Mouse (Mus musculus) stomach, postnatal 0 days (tissue): ENCODE results near the gene Cnot6l. TPM values are rescaled to one million over a fixed set of nuclear protein-coding genes. Genes with fewer than 3 reads are reported as not detected.
A peak's percentile ranks its signal among the peaks of the same experiment; 100 is the strongest.

Source experiments
- ATAC-seq: fragments of 200-750 bp; cut with Nextera tagmentation; 2 replicates; pipeline ENCODE4 v1.8.0; 2017; ENCODE audit not compliant: low FRiP score, low TSS enrichment
- DNase-seq: peaks from one replicate; pipeline ENCODE4 v3.0.0-alpha.2; 2016; ENCODE audit warnings: low spot score
- H3K27ac ChIP-seq: fragments of 300-500 bp; sonication (generic); replicated peaks from 2 replicates; pipeline ENCODE4 v1.5.1; 2014; ENCODE audit warnings: mild to moderate bottlenecking, control low read depth
- H3K27me3 ChIP-seq: fragments of 300-500 bp; sonication (generic); 2 replicates; pipeline ENCODE4 v1.6.1; 2014; ENCODE audit warnings: low read length; ENCODE audit not compliant: control insufficient read depth, insufficient read depth
- H3K36me3 ChIP-seq: fragments of 300-500 bp; sonication (generic); 2 replicates; pipeline ENCODE4 v1.6.1; 2014; ENCODE audit warnings: low read length, mixed read lengths; ENCODE audit not compliant: control insufficient read depth, insufficient read depth
- H3K4me1 ChIP-seq: fragments of 300-500 bp; sonication (generic); replicated peaks from 2 replicates; pipeline ENCODE4 v1.6.1; 2014; ENCODE audit warnings: antibody characterized with exemption; ENCODE audit not compliant: control insufficient read depth, insufficient read depth
- H3K4me2 ChIP-seq: fragments of 300-500 bp; sonication (generic); replicated peaks from 2 replicates; pipeline ENCODE4 v1.6.1; 2014; ENCODE audit warnings: low read depth, mild to moderate bottlenecking, control low read depth, moderate library complexity
- H3K4me3 ChIP-seq: fragments of 300-500 bp; sonication (generic); 2 replicates; pipeline ENCODE4 v1.5.1; 2014; ENCODE audit warnings: low read depth, low read length, control low read depth
- H3K9ac ChIP-seq: fragments of 300-500 bp; sonication (generic); 2 replicates; pipeline ENCODE4 v1.6.1; 2014; ENCODE audit warnings: mild to moderate bottlenecking, low read length, control low read depth, mixed read lengths
- H3K9me3 ChIP-seq: fragments of 300-500 bp; sonication (generic); 2 replicates; pipeline ENCODE4 v1.6.1; 2016; ENCODE audit warnings: low read length; ENCODE audit not compliant: control insufficient read depth
- CTCF ChIP-seq: IDR thresholded peaks from 2 replicates; pipeline ENCODE4 v1.5.1; 2016; ENCODE audit warnings: antibody characterized with exemption, low read depth, mild to moderate bottlenecking, moderate library complexity
- EP300 ChIP-seq: optimal IDR thresholded peaks from 2 replicates; pipeline ENCODE3; 2016; ENCODE audit warnings: antibody characterized with exemption
- WGBS: fragments of 180-500 bp; shearing (Covaris S2); extraction: QIAGEN DNeasy Blood & Tissue Kit; methylation state at CpG from one replicate; pipeline ENCODE4 v1.1.7; 2014; 5-methylcytosine and 5-hydroxymethylcytosine counted together
- polyA plus RNA-seq: library from polyadenylated mRNA; unstranded; fragments of >200 nt; fragmentation: Nextera tagmentation; extraction: Ambion mirVana; gene quantifications from 2 replicates; pipeline ENCODE4 v1.2.1, GENCODE M21; 2015

Cnot6l gene
- polyA plus RNA-seq, 1 experiment from 2014 or later, result 22.9 TPM

DNA sequence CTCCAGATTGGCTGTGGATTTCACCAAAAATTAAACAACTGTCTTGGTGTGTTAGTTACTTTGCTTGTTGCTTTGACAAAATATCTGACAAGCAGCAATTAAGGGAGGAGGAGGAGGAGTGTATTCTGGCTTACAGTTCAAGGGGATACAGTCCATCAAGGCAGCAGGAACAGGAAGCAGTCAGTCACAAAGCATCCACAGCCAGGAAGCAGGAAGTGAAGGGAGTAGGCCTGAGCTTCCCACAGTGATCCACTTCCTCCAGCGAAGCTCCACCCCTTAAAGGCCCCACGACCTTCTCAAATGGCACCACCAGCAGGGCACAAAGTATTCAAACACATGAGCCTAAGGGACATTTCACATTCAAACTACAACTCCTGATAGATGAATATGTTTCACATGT, 2.8 kb upstream of the Cnot6l start:
- H3K4me3 ChIP-seq, result no peak overlapping the region
- 90% methylated on average over 2 of the region's 2 CpGs for WGBS
- H3K4me2 ChIP-seq, result no peak overlapping the region
- TF ChIP-seq EP300 (no peak), CTCF (no peak)
- H3K9me3 ChIP-seq, result 0 out of 2 replicates have a peak, but pooled peaks cover 4% of the 10 kb centered on the region
- H3K27me3 ChIP-seq, result no peaks in the 10 kb centered on the region
- no peaks in the 10 kb centered on the region for H3K36me3 ChIP-seq
- DNase-seq (no peak), ATAC-seq (no peak)
- H3K9ac ChIP-seq, result no peak overlapping the region
- H3K27ac ChIP-seq, result no peak overlapping the region
- H3K4me1 ChIP-seq, result no peaks in the 10 kb centered on the region

DNA sequence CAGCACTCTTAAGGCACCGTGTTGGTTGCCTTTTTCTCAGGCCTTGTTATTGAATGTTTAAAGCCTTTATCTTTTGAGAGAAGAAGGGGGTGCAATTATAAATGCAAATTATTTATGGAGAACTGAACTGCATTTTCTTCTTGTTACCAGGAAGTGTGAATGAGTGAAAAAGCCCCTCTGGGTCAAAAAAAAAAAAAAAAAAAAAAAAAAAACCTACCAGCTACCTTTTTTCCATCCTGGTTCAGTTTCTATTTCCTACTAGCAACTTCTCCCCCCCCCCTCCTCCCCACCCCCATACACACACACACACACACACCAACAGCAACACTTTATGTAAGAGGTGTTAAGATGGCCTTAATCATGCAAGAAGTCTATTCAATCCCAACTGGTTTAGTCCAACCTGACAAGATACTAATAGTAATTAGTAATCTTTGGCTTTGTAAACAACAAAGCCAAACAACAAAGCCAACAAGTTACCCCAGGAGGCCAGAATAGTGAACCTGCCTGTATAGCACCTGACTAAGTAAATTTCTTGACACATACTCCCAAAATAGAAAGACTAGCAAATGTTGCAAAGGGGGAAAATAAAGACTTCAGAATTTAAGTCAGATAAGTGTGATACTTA, 463 bp downstream of the Cnot6l start:
- no peak for ATAC-seq
- 0% methylated on average over 1 of the region's 1 CpGs for WGBS

DNA sequence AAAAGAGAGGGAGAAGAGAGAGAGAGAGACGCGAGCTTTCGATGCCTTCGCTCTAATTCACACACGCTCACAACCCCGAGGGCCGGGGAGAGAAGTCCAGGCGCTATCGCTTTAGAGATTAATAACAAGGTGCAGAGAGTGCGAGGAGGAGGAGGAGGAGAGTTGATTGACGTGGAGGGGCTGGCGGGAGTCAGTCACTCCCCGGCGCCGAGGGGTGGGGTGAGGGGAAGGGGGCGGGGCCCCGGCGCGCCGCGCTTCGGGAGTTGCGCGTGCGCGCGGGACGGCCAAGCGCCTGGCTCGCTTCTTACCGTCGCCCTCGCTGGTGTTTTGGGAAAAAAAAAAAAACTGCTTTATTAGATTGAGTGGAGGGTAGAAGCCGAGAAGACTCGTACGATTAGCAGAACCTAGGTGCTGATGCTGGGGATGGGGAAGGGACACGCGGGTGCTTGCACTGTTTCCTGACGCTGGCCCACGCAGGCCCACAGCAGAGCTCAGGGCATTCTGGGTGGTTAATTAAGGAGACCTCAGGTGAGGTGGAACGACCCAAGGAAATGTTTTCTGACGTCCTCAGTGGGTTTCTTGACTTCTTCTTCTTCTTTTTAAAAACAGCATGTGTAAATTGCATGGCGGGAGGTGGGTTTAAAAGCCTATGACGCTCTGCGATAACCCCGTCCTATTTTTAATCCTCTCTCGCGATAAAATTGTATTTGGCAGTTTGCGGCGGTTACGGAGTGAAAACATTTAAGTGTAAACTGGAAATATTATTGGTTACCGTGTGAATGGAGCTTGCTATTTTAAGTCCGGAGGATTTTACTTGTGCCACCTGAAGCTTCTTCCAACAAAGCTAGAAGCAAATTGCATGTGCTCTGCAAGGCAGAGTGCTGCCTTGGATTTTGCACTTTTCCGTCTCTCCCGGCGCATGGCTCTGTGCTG, 1.3 kb downstream of the Cnot6l start:
- Histone ChIP-seq H3K27ac (peak overlapping the region; percentile 100), H3K27me3 (no peaks in the 10 kb centered on the region), H3K9ac (peak overlapping the region; percentile 98), H3K9me3 (0 out of 2 replicates have a peak, but pooled peaks cover 4% of the 10 kb centered on the region), H3K4me1 (no peaks in the 10 kb centered on the region), H3K36me3 (no peaks in the 10 kb centered on the region), H3K4me3 (peak overlapping the region; percentile 95), H3K4me2 (peak overlapping the region; percentile 81)
- WGBS, result under 1% methylated on average over 56 of the region's 56 CpGs
- peak; percentile 51 for TF ChIP-seq EP300
- TF ChIP-seq CTCF, result no peak
- ATAC-seq (peak; percentile 94), DNase-seq (peak; percentile 93)

More for the DNA sequence above, 463 bp downstream of the Cnot6l start:
- no peaks in the 10 kb centered on the region for H3K36me3 ChIP-seq
- no peak for TF ChIP-seq EP300
- no peak for TF ChIP-seq CTCF
- H3K27me3 ChIP-seq, result no peaks in the 10 kb centered on the region
- 0 out of 2 replicates have a peak, but pooled peaks cover 4% of the 10 kb centered on the region for H3K9me3 ChIP-seq
- peak overlapping the region; percentile 100 for H3K27ac ChIP-seq
- peak overlapping the region; percentile 98 for H3K9ac ChIP-seq
- H3K4me1 ChIP-seq, result no peaks in the 10 kb centered on the region
- DNase-seq, result no peak
- H3K4me2 ChIP-seq, result peak overlapping the region; percentile 81
- peak overlapping the region; percentile 95 for H3K4me3 ChIP-seq

DNA sequence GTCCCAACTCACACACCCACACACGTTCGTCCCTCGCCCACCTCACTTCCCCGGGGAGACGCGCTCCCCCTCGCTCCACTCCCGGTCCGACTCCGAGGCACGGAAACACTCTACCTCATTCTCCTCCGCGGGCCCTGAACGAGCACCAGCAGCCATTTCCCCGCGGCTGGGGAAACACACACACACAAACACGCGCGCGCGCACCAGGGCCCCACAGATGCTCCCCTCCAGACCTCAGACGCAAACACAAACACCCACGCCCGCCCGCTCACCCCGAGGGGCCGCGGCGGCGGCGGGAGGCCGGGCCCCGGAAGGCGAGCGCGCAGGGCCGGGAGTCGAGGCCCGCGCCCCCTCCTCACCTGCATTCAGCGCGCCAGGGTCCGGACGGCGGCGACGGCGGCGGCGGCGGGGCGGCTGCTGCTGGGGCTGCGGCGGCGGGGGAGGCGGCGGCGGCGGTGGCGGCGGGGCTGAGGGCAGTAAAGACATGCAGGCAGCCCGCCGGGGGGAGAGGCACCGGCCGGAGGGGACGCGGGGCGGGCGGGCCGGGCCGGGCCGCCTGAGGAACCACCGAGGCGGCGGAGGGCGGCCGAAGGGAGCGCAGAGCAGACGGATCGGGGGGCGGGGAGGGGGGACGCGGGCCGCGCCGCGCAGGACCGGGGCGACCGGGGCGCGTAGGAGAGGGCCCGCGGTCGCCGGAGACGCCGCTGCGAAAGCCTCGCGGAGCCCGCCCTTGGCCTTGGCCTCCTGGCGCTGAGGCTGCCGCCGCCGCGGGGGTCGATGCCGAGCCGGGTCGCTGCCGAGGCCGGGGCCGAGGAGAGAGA, 2.2 kb downstream of the Cnot6l start:
- H3K36me3 ChIP-seq, result no peaks in the 10 kb centered on the region
- peak overlapping the region; percentile 98 for H3K9ac ChIP-seq
- WGBS, result under 1% methylated on average over 63 of the region's 114 CpGs
- ATAC-seq, result peak; percentile 48
- peak overlapping the region; percentile 100 for H3K27ac ChIP-seq
- TF ChIP-seq CTCF (no peak), EP300 (no peak)
- H3K4me3 ChIP-seq, result peak overlapping the region; percentile 95
- no peaks in the 10 kb centered on the region for H3K4me1 ChIP-seq
- DNase-seq, result peak; percentile 71
- 0 out of 2 replicates have a peak, but pooled peaks cover 3% of the 10 kb centered on the region for H3K9me3 ChIP-seq
- H3K4me2 ChIP-seq, result peak overlapping the region; percentile 81
- H3K27me3 ChIP-seq, result no peaks in the 10 kb centered on the region

DNA sequence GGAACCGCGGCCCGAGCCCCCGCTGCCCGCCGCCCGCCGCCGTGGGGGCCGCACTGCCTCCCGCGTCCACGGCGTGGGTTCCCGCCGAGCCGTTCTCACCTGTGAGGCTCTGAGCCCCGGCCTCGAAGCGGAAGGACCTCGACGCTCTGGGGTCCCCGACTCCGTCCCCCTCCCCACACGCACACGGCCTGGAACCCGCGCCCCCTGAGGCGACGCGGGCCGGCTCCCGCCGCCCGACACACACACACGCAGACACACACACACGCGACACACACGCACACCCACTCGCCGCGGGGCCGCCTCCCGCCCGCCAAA, 2.8 kb downstream of the Cnot6l start:
- Histone ChIP-seq H3K9me3 (no peaks in the 10 kb centered on the region), H3K36me3 (no peaks in the 10 kb centered on the region), H3K4me3 (peak overlapping the region; percentile 95), H3K4me1 (no peaks in the 10 kb centered on the region), H3K9ac (peak overlapping the region; percentile 98), H3K27ac (peak overlapping the region; percentile 100), H3K27me3 (no peaks in the 10 kb centered on the region), H3K4me2 (peak overlapping the region; percentile 81)
- WGBS, result 0% methylated on average over 19 of the region's 45 CpGs
- TF ChIP-seq EP300, result no peak
- TF ChIP-seq CTCF, result no peak
- no peak for DNase-seq
- no peak; the same call in 1 of the 2 replicates for ATAC-seq
